Comparison of ENCODE assay signal across 8 mouse cellular contexts in genomic region chr1:136570298-136570653, GRCm38 (mm10). TPM values are rescaled to one million over a fixed set of nuclear protein-coding genes. Genes with fewer than 3 reads are reported as not detected.
DNase-seq lines count a peak whose midpoint lies in the region; ATAC-seq lines count a peak whose summit lies in the region.

No protein-coding gene starts in this region.

- H3K4me3 ChIP-seq in heart, embryonic 13.5 days, result peak overlapping the region; percentile 39
- peak overlapping the region; percentile 21 for H3K4me3 ChIP-seq in embryonic facial prominence, embryonic 14.5 days (ENCODE audit: low read depth, low read length)
- H3K4me3 ChIP-seq in limb, embryonic 12.5 days (replicated peaks), result peak overlapping the region; percentile 19; the same call in 1 of the 2 replicates
- no peak overlapping the region for H3K4me3 ChIP-seq in neural tube, embryonic 11.5 days (ENCODE audit: low read depth, low read length)

- ATAC-seq in heart, embryonic 13.5 days (ENCODE audit: extremely low read depth, insufficient number of reproducible peaks, low FRiP score, low TSS enrichment), result no peak
- ATAC-seq in embryonic facial prominence, embryonic 14.5 days (ENCODE audit: low read depth), result no peak
- ATAC-seq in limb, embryonic 12.5 days (ENCODE audit: insufficient number of reproducible peaks, insufficient read depth, low FRiP score, low TSS enrichment, low read depth), result no peak
- no peak for ATAC-seq in neural tube, embryonic 11.5 days (ENCODE audit: insufficient read depth, low FRiP score, low TSS enrichment)
- no peak for ATAC-seq in erythroid progenitor cell, adult 5-6 weeks (replicated peaks; ENCODE audit: low FRiP score, poor library complexity, severe bottlenecking)

- 8% methylated on average over 13 of the region's 13 CpGs for WGBS in heart, embryonic 13.5 days
- WGBS in embryonic facial prominence, embryonic 14.5 days, result 10% methylated on average over 13 of the region's 13 CpGs
- 19% methylated on average over 13 of the region's 13 CpGs for WGBS in limb, embryonic 12.5 days
- WGBS in neural tube, embryonic 11.5 days, result 9% methylated on average over 13 of the region's 13 CpGs

- no peaks in the 10 kb centered on the region for H3K36me3 ChIP-seq in heart, embryonic 13.5 days
- no peaks in the 10 kb centered on the region for H3K36me3 ChIP-seq in embryonic facial prominence, embryonic 14.5 days (ENCODE audit: control insufficient read depth, insufficient read depth, low read length)
- H3K36me3 ChIP-seq in limb, embryonic 12.5 days, result no peaks in the 10 kb centered on the region
- no peaks in the 10 kb centered on the region for H3K36me3 ChIP-seq in neural tube, embryonic 11.5 days (ENCODE audit: control insufficient read depth, insufficient read depth, low read length)

- no peak overlapping the region for H3K27ac ChIP-seq in heart, embryonic 13.5 days (replicated peaks)
- H3K27ac ChIP-seq in embryonic facial prominence, embryonic 14.5 days (replicated peaks; ENCODE audit: low read depth, low read length), result no peak overlapping the region
- H3K27ac ChIP-seq in limb, embryonic 12.5 days, result no peak overlapping the region
- no peak overlapping the region for H3K27ac ChIP-seq in neural tube, embryonic 11.5 days (ENCODE audit: low read depth, low read length)

- 0 out of 2 replicates have a peak, but pooled peaks cover 3% of the 10 kb centered on the region for H3K27me3 ChIP-seq in heart, embryonic 13.5 days (replicated peaks)
- no peaks in the 10 kb centered on the region for H3K27me3 ChIP-seq in embryonic facial prominence, embryonic 14.5 days (replicated peaks; ENCODE audit: control insufficient read depth, insufficient read depth, low read length)
- H3K27me3 ChIP-seq in limb, embryonic 12.5 days, result peaks cover 2% of the 10 kb centered on the region; the same call in 1 of the 2 replicates
- H3K27me3 ChIP-seq in neural tube, embryonic 11.5 days (ENCODE audit: control insufficient read depth, insufficient read depth, low read length), result no peaks in the 10 kb centered on the region

- no peaks in the 10 kb centered on the region for H3K9me3 ChIP-seq in heart, embryonic 13.5 days
- H3K9me3 ChIP-seq in embryonic facial prominence, embryonic 14.5 days (ENCODE audit: control insufficient read depth, low read length), result no peaks in the 10 kb centered on the region
- H3K9me3 ChIP-seq in limb, embryonic 12.5 days, result no peaks in the 10 kb centered on the region
- no peaks in the 10 kb centered on the region for H3K9me3 ChIP-seq in neural tube, embryonic 11.5 days (ENCODE audit: control insufficient read depth, low read length)

- peaks cover 11% of the 10 kb centered on the region for H3K4me1 ChIP-seq in heart, embryonic 13.5 days
- H3K4me1 ChIP-seq in embryonic facial prominence, embryonic 14.5 days (ENCODE audit: control insufficient read depth, insufficient read depth, low read length), result no peaks in the 10 kb centered on the region
- H3K4me1 ChIP-seq in limb, embryonic 12.5 days (replicated peaks), result peaks cover 12% of the 10 kb centered on the region; the same call in 1 of the 2 replicates
- no peaks in the 10 kb centered on the region for H3K4me1 ChIP-seq in neural tube, embryonic 11.5 days (ENCODE audit: control insufficient read depth, insufficient read depth, low read length)

- no peak for DNase-seq in heart, adult 9 months (ENCODE audit: low spot score in 2 of 2)
- DNase-seq in embryonic facial prominence, embryonic 14.5 days (ENCODE audit: low spot score), result no peak
- DNase-seq in neural tube, embryonic 11.5 days (ENCODE audit: low spot score), result peak; percentile 60
- no peak for DNase-seq in right cerebral cortex, postnatal 14 days
- DNase-seq in kidney, adult 11 months, result no peak

- peak overlapping the region; percentile 67 for H3K9ac ChIP-seq in heart, embryonic 13.5 days
- H3K9ac ChIP-seq in embryonic facial prominence, embryonic 14.5 days (ENCODE audit: low read depth, low read length), result 0 out of 2 replicates have a peak overlapping the region, but pooled peaks have one; percentile 45
- no peak overlapping the region for H3K9ac ChIP-seq in limb, embryonic 12.5 days (replicated peaks)
- peak overlapping the region; percentile 37; the same call in 1 of the 2 replicates for H3K9ac ChIP-seq in neural tube, embryonic 11.5 days (ENCODE audit: low read length)

- peak overlapping the region; percentile 65 for H3K4me2 ChIP-seq in heart, embryonic 13.5 days
- peak overlapping the region; percentile 47 for H3K4me2 ChIP-seq in embryonic facial prominence, embryonic 14.5 days (ENCODE audit: low read depth, low read length)
- H3K4me2 ChIP-seq in limb, embryonic 12.5 days, result peak overlapping the region; percentile 48
- H3K4me2 ChIP-seq in neural tube, embryonic 11.5 days (ENCODE audit: low read depth), result peak overlapping the region; percentile 17

RNA-seq across cellular contexts. Expression of gene Zfp281, which starts 54.4 kb away (rescaled TPM):
- 12.4 TPM in 2 replicates for polyA plus RNA-seq in heart, embryonic 13.5 days (2015; fragmentation: Nextera tagmentation; extraction: Ambion mirVana)
- 19.5 and 21.4 TPM in 2 replicates for polyA plus RNA-seq in embryonic facial prominence, embryonic 14.5 days (2014; fragmentation: Nextera tagmentation; extraction: Ambion mirVana)
- 31.3 and 33.3 TPM in 2 replicates for polyA plus RNA-seq in limb, embryonic 12.5 days (2016; fragmentation: Nextera tagmentation; extraction: Ambion mirVana)
- polyA plus RNA-seq in neural tube, embryonic 11.5 days (2014; fragmentation: Nextera tagmentation; extraction: Ambion mirVana), result 40.0 and 40.6 TPM in 2 replicates
- 5.0 and 7.2 TPM in 2 replicates for total RNA-seq in erythroid progenitor cell, adult 5-6 weeks (2015; ENCODE audit: low replicate concordance)
- total RNA-seq in erythroid progenitor cell, adult 5-6 weeks (2017; ENCODE audit: low replicate concordance), result 4.1 and 5.6 TPM in 2 replicates
